Mouse (Mus musculus) G1E (cell line): ENCODE results near the gene Timmdc1. TPM values are rescaled to one million over a fixed set of nuclear protein-coding genes. Genes with fewer than 3 reads are reported as not detected.

Experiments used
- ATAC-seq: 2 replicates; pipeline ENCODE4 v1.8.0; 2016; ENCODE audit warnings: mild to moderate bottlenecking; ENCODE audit not compliant: insufficient number of reproducible peaks, poor library complexity, low FRiP score, severe bottlenecking; ENCODE audit errors: extremely low read depth
- DNase-seq: peaks from one replicate; pipeline ENCODE4 v3.0.0; 2012; ENCODE audit warnings: low spot score
- H3K27me3 ChIP-seq: 2 replicates; pipeline ENCODE4 v1.6.1; 2012; ENCODE audit warnings: mild to moderate bottlenecking, low read length, inconsistent platforms; ENCODE audit not compliant: insufficient read depth
- H3K36me3 ChIP-seq: replicated peaks from 2 replicates; pipeline ENCODE3; 2012; ENCODE audit warnings: mild to moderate bottlenecking, inconsistent platforms
- H3K4me1 ChIP-seq: 2 replicates; pipeline ENCODE4 v1.6.1; 2012; ENCODE audit warnings: low read depth, low read length, inconsistent platforms, mixed read lengths; ENCODE audit not compliant: insufficient read depth
- H3K4me3 ChIP-seq: 2 replicates; pipeline ENCODE4 v1.5.1; 2012; ENCODE audit warnings: low read depth, mild to moderate bottlenecking, inconsistent platforms, low read length, moderate library complexity, mixed read lengths
- H3K9me3 ChIP-seq: replicated peaks from 2 replicates; pipeline ENCODE4 v1.6.1; 2012; ENCODE audit warnings: inconsistent platforms
- CTCF ChIP-seq: IDR thresholded peaks from 2 replicates; pipeline ENCODE4 v1.5.1; 2012; ENCODE audit warnings: low read depth, low read length, inconsistent platforms, mixed read lengths
- GATA1 ChIP-seq: IDR thresholded peaks from 2 replicates; pipeline ENCODE4 v1.6.1; 2012; ENCODE audit warnings: borderline replicate concordance, low read length, inconsistent platforms, mixed read lengths
- GATA2 ChIP-seq: IDR thresholded peaks from 2 replicates; pipeline ENCODE4 v1.6.1; 2012; ENCODE audit warnings: low read depth, low read length, inconsistent platforms, borderline replicate concordance
- POLR2AphosphoS5 ChIP-seq: IDR thresholded peaks from 2 replicates; pipeline ENCODE4 v1.6.1; 2012; ENCODE audit warnings: low read depth, low read length, inconsistent platforms; ENCODE audit not compliant: insufficient replicate concordance
- TAL1 ChIP-seq: conservative IDR thresholded peaks from 2 replicates; pipeline ENCODE4 v1.6.1; 2012; ENCODE audit warnings: low read depth, low read length, inconsistent platforms, mixed read lengths
- polyA plus RNA-seq: library from polyadenylated mRNA; stranded (reverse); fragments of >175 nt; gene quantifications from 2 replicates; pipeline ENCODE4 v1.2.3, GENCODE M21; 2012
- total RNA-seq, 2 experiments: library from RNA; stranded (forward) in 1 of 2; stranded (reverse) in 1 of 2; fragments of 200-1000 nt in 1 of 2; fragments of >200 nt in 1 of 2; fragmentation: Nextera tagmentation in 1 of 2; gene quantifications; 2 replicates each; pipeline ENCODE4 v1.2.3; 2014 to 2017

The Timmdc1 gene
- total and polyA plus RNA-seq, 3 experiments = 25.9 to 38.7 (median 27.0) TPM

DNA sequence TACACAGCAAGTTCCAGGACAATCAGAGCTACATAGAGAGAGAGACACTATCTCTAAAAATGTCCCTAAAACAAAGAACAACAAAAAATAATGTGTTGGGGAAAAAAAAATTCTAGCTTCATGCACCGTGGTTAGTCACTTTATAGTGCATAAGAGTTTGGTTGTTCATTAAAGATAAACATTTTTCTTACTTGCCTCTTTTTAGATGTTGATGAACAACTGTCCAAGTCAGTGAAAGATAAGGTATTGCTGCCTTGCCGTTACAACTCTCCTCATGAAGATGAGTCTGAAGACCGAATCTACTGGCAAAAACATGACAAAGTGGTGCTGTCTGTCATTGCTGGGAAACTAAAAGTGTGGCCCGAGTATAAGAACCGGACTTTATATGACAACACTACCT, 48.8 kb downstream of the Timmdc1 start:
- no peak overlapping the region; the same call in 1 of the 2 replicates for H3K4me3 ChIP-seq
- ATAC-seq = peak; percentile 18; the same call in 1 of the 2 replicates
- H3K4me1 ChIP-seq = peaks cover 86% of the 10 kb centered on the region

GRCm38 (mm10) chr16:38472507-38472873, 50.0 kb downstream of the Timmdc1 start:
- no peak for ATAC-seq
- DNase-seq = no peak
- H3K36me3 ChIP-seq = peaks cover 16% of the 10 kb centered on the region
- no peaks in the 10 kb centered on the region for H3K27me3 ChIP-seq
- peaks cover 94% of the 10 kb centered on the region for H3K4me1 ChIP-seq
- no peak overlapping the region; the same call in 1 of the 2 replicates for H3K4me3 ChIP-seq
- TF ChIP-seq POLR2AphosphoS5 = no peak
- TF ChIP-seq GATA2 = no peak
- TF ChIP-seq TAL1 = peak; percentile 54
- TF ChIP-seq CTCF = no peak
- H3K9me3 ChIP-seq = no peaks in the 10 kb centered on the region

More for the DNA sequence above, 48.8 kb downstream of the Timmdc1 start:
- Histone ChIP-seq H3K36me3 (peaks cover 19% of the 10 kb centered on the region), H3K27me3 (no peaks in the 10 kb centered on the region), H3K9me3 (no peaks in the 10 kb centered on the region)
- TF ChIP-seq GATA1 = no peak
- no peak for TF ChIP-seq TAL1
- no peak for DNase-seq

GRCm38 (mm10) chr16:38471697-38472506, 50.6 kb downstream of the Timmdc1 start:
- Histone ChIP-seq H3K27me3 (no peaks in the 10 kb centered on the region), H3K4me1 (peaks cover 95% of the 10 kb centered on the region), H3K9me3 (no peaks in the 10 kb centered on the region), H3K36me3 (peaks cover 11% of the 10 kb centered on the region), H3K4me3 (no peak overlapping the region; the same call in 1 of the 2 replicates)
- peak; percentile 43 for ATAC-seq
- no peak for TF ChIP-seq POLR2AphosphoS5
- no peak for TF ChIP-seq GATA1
- TF ChIP-seq GATA2 = no peak
- TF ChIP-seq CTCF = no peak
- TF ChIP-seq TAL1 = no peak
- peak; percentile 31 for DNase-seq

- DNase-seq = no peak
- H3K9me3 ChIP-seq = no peaks in the 10 kb centered on the region
- TF ChIP-seq GATA2 (no peak), TAL1 (no peak), POLR2AphosphoS5 (no peak), CTCF (no peak), GATA1 (no peak)
- peaks cover 87% of the 10 kb centered on the region for H3K4me1 ChIP-seq
- ATAC-seq = no peak
- no peaks in the 10 kb centered on the region for H3K27me3 ChIP-seq
- no peak overlapping the region; the same call in 1 of the 2 replicates for H3K4me3 ChIP-seq
- H3K36me3 ChIP-seq = peaks cover 10% of the 10 kb centered on the region
Observed at GRCm38 (mm10) chr16:38469437-38469836, 53.0 kb downstream of the Timmdc1 start.

- Histone ChIP-seq H3K36me3 (peaks cover 10% of the 10 kb centered on the region), H3K4me1 (peaks cover 79% of the 10 kb centered on the region), H3K27me3 (no peaks in the 10 kb centered on the region), H3K4me3 (no peak overlapping the region; the same call in 1 of the 2 replicates), H3K9me3 (no peaks in the 10 kb centered on the region)
- ATAC-seq (no peak), DNase-seq (no peak)
- no peak for TF ChIP-seq TAL1
- no peak for TF ChIP-seq GATA1
- no peak for TF ChIP-seq GATA2
- no peak for TF ChIP-seq CTCF
- no peak for TF ChIP-seq POLR2AphosphoS5
Observed at GRCm38 (mm10) chr16:38468706-38469018, 53.8 kb downstream of the Timmdc1 start.

GRCm38 (mm10) chr16:38467917-38468705, 54.4 kb downstream of the Timmdc1 start:
- TF ChIP-seq POLR2AphosphoS5 = no peak
- TF ChIP-seq TAL1 = peak; percentile 64
- no peak for TF ChIP-seq GATA2
- no peak for TF ChIP-seq CTCF
- DNase-seq (no peak), ATAC-seq (peak; percentile 56)
- peak overlapping the region; percentile 49; the same call in 1 of the 2 replicates for H3K4me3 ChIP-seq
- H3K4me1 ChIP-seq = peaks cover 76% of the 10 kb centered on the region
- H3K9me3 ChIP-seq = no peaks in the 10 kb centered on the region
- no peaks in the 10 kb centered on the region for H3K27me3 ChIP-seq
- peaks cover 10% of the 10 kb centered on the region for H3K36me3 ChIP-seq
